Mouse (Mus musculus): ENCODE measurements around the gene Rtkn2.

- TF ChIP-seq POLR2A (IDR thresholded peaks at IDR 0.05; ENCODE audit: low read depth, low read length) = no peak
- no peak for TF ChIP-seq CTCF (IDR thresholded peaks at IDR 0.05; ENCODE audit: extremely low read depth, insufficient read depth, insufficient read length, insufficient replicate concordance)
Measured at GRCm38 (mm10) chr10:68104881-68105781, 125.8 kb downstream of the Rtkn2 start.

Measured in spleen, adult 2 months (tissue).